Mouse (Mus musculus) spleen, adult 2 months (tissue): ENCODE measurements around the gene Rab3gap2. TPM values are rescaled to one million over a fixed set of nuclear protein-coding genes. Genes with fewer than 3 reads are reported as not detected.
A peak's percentile ranks its signal among the peaks of the same experiment; 100 is the strongest.

Experiments used
- DNase-seq, 2 experiments: peaks; one replicate each; pipeline versions ENCODE4 v3.0.0 to v3.0.0-alpha.2; 2012 to 2021; ENCODE audit warnings: low spot score in 2 of 2, low read depth in 1 of 2
- H3K27ac ChIP-seq: fragments of 200-500 bp; 2 replicates; pipeline ENCODE4 v1.5.1; 2012; ENCODE audit warnings: low read length, inconsistent platforms; ENCODE audit not compliant: insufficient read depth
- H3K27me3 ChIP-seq: fragments of 200-500 bp; 2 replicates; pipeline ENCODE4 v1.6.1; 2012; ENCODE audit warnings: mild to moderate bottlenecking, moderate library complexity, low read length, inconsistent platforms; ENCODE audit not compliant: control insufficient read depth, insufficient read depth
- H3K36me3 ChIP-seq: fragments of 200-500 bp; 2 replicates; pipeline ENCODE4 v1.6.1; 2012; ENCODE audit warnings: mild to moderate bottlenecking, low read length, inconsistent platforms; ENCODE audit not compliant: control insufficient read depth, insufficient read depth
- H3K4me1 ChIP-seq: fragments of 200-500 bp; 2 replicates; pipeline ENCODE4 v1.6.1; 2011; ENCODE audit warnings: inconsistent platforms; ENCODE audit not compliant: control insufficient read depth, insufficient read depth, insufficient read length
- H3K4me3 ChIP-seq: fragments of 200-500 bp; 2 replicates; pipeline ENCODE4 v1.5.1; 2011; ENCODE audit warnings: mild to moderate bottlenecking, inconsistent platforms; ENCODE audit not compliant: insufficient read depth, insufficient read length; ENCODE audit errors: extremely low read depth
- CTCF ChIP-seq: fragments of 200-500 bp; IDR thresholded peaks from 2 replicates; pipeline ENCODE4 v1.5.1; 2011; ENCODE audit warnings: mild to moderate bottlenecking, inconsistent platforms; ENCODE audit not compliant: insufficient read depth, insufficient read length, insufficient replicate concordance; ENCODE audit errors: extremely low read depth
- POLR2A ChIP-seq: fragments of 200-500 bp; IDR thresholded peaks from 2 replicates; pipeline ENCODE4 v1.6.1; 2011; ENCODE audit warnings: low read depth, low read length, inconsistent platforms
- WGBS: fragments of 180-500 bp; shearing (Covaris S2); methylation state at CpG from one replicate; pipeline ENCODE4 v1.1.7; 2018; 5-methylcytosine and 5-hydroxymethylcytosine counted together
- polyA plus RNA-seq: library from polyadenylated mRNA; depleted of rRNA; stranded (reverse); fragments of >200 nt; gene quantifications from 2 replicates; pipeline ENCODE4 v1.2.3, GENCODE M21; 2012

Rab3gap2 gene
- polyA plus RNA-seq, 1 experiment = 17.1 TPM

DNA sequence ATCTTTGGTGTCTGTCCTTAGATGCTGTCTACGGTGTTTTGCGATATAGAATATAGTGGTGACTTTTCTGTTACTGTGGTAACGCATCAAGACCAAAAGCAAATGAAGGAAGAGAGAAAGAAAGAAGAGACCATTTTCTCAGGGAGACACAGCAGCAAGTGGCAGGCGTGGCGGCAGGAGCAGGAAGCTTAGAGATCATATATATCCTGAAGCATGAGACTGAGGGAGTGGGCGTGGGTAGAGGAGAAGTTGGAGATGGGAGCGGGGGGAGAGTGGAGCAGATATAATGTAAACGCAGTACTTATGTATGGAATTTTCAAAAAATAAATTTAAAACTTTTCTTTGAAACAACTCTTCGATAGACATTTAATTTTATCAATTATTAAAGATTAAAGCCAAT lies 14.0 kb upstream of the Rab3gap2 start:
- WGBS = 91% methylated on average over 9 of the region's 9 CpGs

DNA sequence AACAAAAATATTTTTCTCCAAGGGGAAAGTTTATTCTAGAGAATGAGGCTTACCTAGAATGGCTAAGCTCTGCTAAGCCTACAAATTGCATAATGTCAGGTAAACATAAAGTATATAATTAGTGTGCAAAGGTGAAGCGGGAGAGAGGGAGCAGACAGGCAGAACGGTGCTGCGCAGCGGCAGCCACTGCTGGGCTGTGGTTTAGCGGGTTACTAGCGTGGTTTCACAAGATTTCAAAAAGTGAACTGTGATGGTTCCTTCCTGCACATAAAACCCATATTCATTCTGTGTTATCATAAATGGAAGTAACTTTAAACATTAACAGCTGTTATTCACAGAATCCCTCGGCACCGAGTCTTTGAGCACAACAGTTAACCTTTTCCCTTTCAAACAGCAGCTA lies 11.8 kb upstream of the Rab3gap2 start:
- TF ChIP-seq POLR2A (no peak), CTCF (no peak)

More for the DNA sequence above, 14.0 kb upstream of the Rab3gap2 start:
- H3K27ac ChIP-seq = no peak overlapping the region
- TF ChIP-seq CTCF (no peak), POLR2A (no peak)
- no peaks in the 10 kb centered on the region for H3K36me3 ChIP-seq
- H3K27me3 ChIP-seq = no peaks in the 10 kb centered on the region
- no peaks in the 10 kb centered on the region for H3K4me1 ChIP-seq
- no peak for DNase-seq
- no peak overlapping the region for H3K4me3 ChIP-seq

DNA sequence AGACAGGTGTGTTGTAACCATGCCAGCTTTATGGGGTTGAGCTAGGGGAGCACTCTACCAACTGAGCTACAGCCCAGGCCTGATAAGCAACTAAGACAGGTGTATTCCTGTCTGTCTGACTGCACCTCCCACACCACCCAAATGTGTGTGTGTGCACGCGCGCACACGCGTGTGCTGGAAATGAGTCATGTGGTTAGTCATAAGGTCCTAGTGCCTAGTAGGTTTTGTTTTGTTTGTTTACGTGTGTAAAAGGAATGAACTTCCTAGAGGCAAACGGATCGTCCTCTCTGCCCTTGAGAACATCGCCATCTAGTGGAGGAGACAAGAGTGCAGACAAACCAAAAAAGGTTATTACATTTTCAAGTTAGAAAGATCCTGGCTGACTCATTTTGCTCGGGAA lies 10.4 kb upstream of the Rab3gap2 start:
- no peak for DNase-seq
- WGBS = 19% methylated on average over 10 of the region's 10 CpGs
- TF ChIP-seq CTCF (peak; percentile 54; the same call in 1 of the 2 replicates), POLR2A (no peak)

More for the DNA sequence above, 11.8 kb upstream of the Rab3gap2 start:
- Histone ChIP-seq H3K36me3 (no peaks in the 10 kb centered on the region), H3K27me3 (no peaks in the 10 kb centered on the region), H3K27ac (no peak overlapping the region), H3K4me3 (no peak overlapping the region), H3K4me1 (no peaks in the 10 kb centered on the region)
- 12% methylated on average over 8 of the region's 8 CpGs for WGBS
- DNase-seq = no peak

DNA sequence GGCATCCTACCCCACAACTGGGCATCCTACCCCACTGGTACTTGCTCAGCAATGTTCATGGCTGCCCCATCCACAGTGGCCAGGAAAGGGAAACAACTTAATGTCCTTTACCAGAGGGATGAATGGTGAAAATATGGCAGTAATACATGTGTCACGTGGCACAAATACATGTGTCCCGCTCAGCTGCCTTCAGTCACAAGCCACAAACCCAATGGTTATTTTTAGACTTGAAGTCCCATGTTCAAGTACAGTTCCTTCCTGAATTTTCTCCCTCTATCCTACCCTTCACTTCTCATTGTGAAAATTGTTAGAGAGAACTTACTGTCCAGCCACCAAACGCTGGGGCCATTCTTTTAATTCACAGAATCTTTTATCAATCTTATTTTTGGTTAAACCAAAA lies 7.6 kb upstream of the Rab3gap2 start:
- no peak for DNase-seq
- no peaks in the 10 kb centered on the region for H3K36me3 ChIP-seq
- TF ChIP-seq POLR2A = no peak
- no peak for TF ChIP-seq CTCF
- WGBS = 7% methylated on average over 3 of the region's 3 CpGs
- H3K27me3 ChIP-seq = no peaks in the 10 kb centered on the region
- H3K27ac ChIP-seq = no peak overlapping the region
- H3K4me3 ChIP-seq = no peak overlapping the region
- no peaks in the 10 kb centered on the region; the same call in 1 of the 2 replicates for H3K4me1 ChIP-seq

More for the DNA sequence above, 10.4 kb upstream of the Rab3gap2 start:
- Histone ChIP-seq H3K4me1 (no peaks in the 10 kb centered on the region), H3K27me3 (no peaks in the 10 kb centered on the region), H3K27ac (no peak overlapping the region), H3K4me3 (no peak overlapping the region), H3K36me3 (no peaks in the 10 kb centered on the region)

DNA sequence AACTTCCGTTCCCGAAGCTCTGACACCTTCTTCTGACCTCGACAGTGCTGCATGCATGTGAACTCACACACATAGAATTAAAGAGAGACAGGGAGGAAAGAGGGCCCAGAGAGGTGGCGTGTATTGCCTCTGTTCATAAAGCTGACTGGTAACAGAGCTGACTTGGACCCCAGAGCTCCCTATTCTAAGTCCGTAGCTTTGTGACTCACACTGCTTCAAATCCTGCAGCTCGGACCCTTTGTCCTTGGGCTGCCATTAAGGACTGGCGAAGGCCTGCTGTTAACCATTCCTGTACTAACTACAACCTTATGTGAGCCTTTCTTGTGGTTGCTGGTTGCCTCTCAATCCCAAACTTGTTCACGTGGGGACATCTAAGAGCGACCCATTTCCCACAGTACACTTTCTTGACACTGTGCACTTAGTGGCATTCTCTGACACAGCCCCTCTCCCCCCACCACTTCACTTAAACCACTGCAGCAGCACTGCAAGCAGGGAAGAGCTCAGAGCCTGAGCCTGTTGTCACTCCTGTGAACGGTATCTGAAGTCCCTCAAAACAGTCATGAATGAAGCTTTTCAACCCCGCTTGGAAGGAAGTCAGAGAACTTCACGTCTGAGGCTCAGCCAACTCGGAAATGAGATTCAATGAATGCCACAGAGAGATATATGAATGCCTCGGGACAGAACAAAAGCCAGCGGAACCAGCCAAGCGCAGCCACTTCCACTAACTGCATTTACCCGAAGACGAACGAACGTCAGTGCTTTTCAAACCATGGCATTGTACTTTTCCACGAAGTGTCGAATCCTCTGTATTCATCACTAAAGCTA lies 3.1 kb upstream of the Rab3gap2 start:
- no peaks in the 10 kb centered on the region for H3K27me3 ChIP-seq
- no peak overlapping the region for H3K27ac ChIP-seq
- DNase-seq = no peak
- no peak for TF ChIP-seq POLR2A
- TF ChIP-seq CTCF = no peak
- peaks cover 3% of the 10 kb centered on the region; the same call in 1 of the 2 replicates for H3K4me1 ChIP-seq
- H3K36me3 ChIP-seq = no peaks in the 10 kb centered on the region
- 39% methylated on average over 22 of the region's 22 CpGs for WGBS
- no peak overlapping the region for H3K4me3 ChIP-seq

DNA sequence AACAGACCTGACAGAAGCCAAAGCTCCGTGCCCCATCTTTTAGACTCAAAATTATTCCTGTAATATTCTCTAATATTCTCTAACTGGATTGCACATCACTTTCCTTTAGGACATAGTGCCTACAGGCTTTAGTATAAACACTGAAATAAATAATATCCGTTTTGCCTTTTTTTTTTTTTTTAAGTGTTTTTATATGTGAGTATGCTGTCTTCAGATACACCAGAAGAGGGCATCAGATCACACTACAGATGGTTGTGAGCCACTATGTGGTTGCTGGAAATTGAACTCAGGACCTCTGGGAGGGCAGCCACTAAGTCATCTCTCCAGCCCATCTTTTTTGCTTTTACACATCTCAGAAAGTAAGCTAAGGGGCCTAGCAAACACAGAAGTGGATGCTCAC lies 1.9 kb upstream of the Rab3gap2 start:
- no peak for TF ChIP-seq POLR2A
- TF ChIP-seq CTCF = no peak
- Histone ChIP-seq H3K4me1 (peaks cover 3% of the 10 kb centered on the region; the same call in 1 of the 2 replicates), H3K4me3 (no peak overlapping the region), H3K36me3 (no peaks in the 10 kb centered on the region), H3K27me3 (no peaks in the 10 kb centered on the region), H3K27ac (no peak overlapping the region)
- 90% methylated on average over 2 of the region's 2 CpGs for WGBS
- no peak for DNase-seq
